Mouse (Mus musculus): Measurements from ENCODE around the gene Runx1. TPM values are rescaled to one million over a fixed set of nuclear protein-coding genes. Genes with fewer than 3 reads are reported as not detected.
A peak's percentile ranks its signal among the peaks of the same experiment; 100 is the strongest.

Runx1 gene
- total RNA-seq, 2 experiments from 2014 or later: 121 to 155 TPM

GRCm38 (mm10) chr16:92803076-92803580 lies 22.8 kb downstream of the Runx1 start:
- ATAC-seq (replicated peaks; ENCODE audit: low FRiP score, poor library complexity, severe bottlenecking): no peak

GRCm38 (mm10) chr16:92801567-92801966 lies 24.4 kb downstream of the Runx1 start:
- peak; percentile 92 for ATAC-seq (replicated peaks; ENCODE audit: low FRiP score, poor library complexity, severe bottlenecking)

GRCm38 (mm10) chr16:92800845-92801244 lies 25.1 kb downstream of the Runx1 start:
- ATAC-seq (replicated peaks; ENCODE audit: low FRiP score, poor library complexity, severe bottlenecking): no peak

- ATAC-seq (replicated peaks; ENCODE audit: low FRiP score, poor library complexity, severe bottlenecking): no peak
Measured at GRCm38 (mm10) chr16:92799940-92800339, 26.0 kb downstream of the Runx1 start.

- no peak for ATAC-seq (replicated peaks; ENCODE audit: low FRiP score, poor library complexity, severe bottlenecking)
Measured at GRCm38 (mm10) chr16:92794197-92794596, 31.8 kb downstream of the Runx1 start.

- ATAC-seq (replicated peaks; ENCODE audit: low FRiP score, poor library complexity, severe bottlenecking): no peak
Measured at GRCm38 (mm10) chr16:92793741-92794140, 32.2 kb downstream of the Runx1 start.

GRCm38 (mm10) chr16:92792905-92793304 lies 33.0 kb downstream of the Runx1 start:
- ATAC-seq (replicated peaks; ENCODE audit: low FRiP score, poor library complexity, severe bottlenecking): no peak; the same call in 1 of the 2 replicates

GRCm38 (mm10) chr16:92790601-92791000 lies 35.3 kb downstream of the Runx1 start:
- no peak for ATAC-seq (replicated peaks; ENCODE audit: low FRiP score, poor library complexity, severe bottlenecking)

- ATAC-seq (replicated peaks; ENCODE audit: low FRiP score, poor library complexity, severe bottlenecking): no peak
Measured at GRCm38 (mm10) chr16:92789840-92790239, 36.1 kb downstream of the Runx1 start.

- no peak for ATAC-seq (replicated peaks; ENCODE audit: low FRiP score, poor library complexity, severe bottlenecking)
Measured at GRCm38 (mm10) chr16:92788446-92788845, 37.5 kb downstream of the Runx1 start.

- no peak for ATAC-seq (replicated peaks; ENCODE audit: low FRiP score, poor library complexity, severe bottlenecking)
Measured at GRCm38 (mm10) chr16:92786883-92787321, 39.0 kb downstream of the Runx1 start.

- no peak for ATAC-seq (replicated peaks; ENCODE audit: low FRiP score, poor library complexity, severe bottlenecking)
Measured at GRCm38 (mm10) chr16:92786276-92786882, 39.6 kb downstream of the Runx1 start.

GRCm38 (mm10) chr16:92783651-92784131 lies 42.3 kb downstream of the Runx1 start:
- no peak for ATAC-seq (replicated peaks; ENCODE audit: low FRiP score, poor library complexity, severe bottlenecking)

- no peak for ATAC-seq (replicated peaks; ENCODE audit: low FRiP score, poor library complexity, severe bottlenecking)
Measured at GRCm38 (mm10) chr16:92782408-92782807, 43.5 kb downstream of the Runx1 start.

GRCm38 (mm10) chr16:92779896-92780435 lies 46.0 kb downstream of the Runx1 start:
- ATAC-seq (replicated peaks; ENCODE audit: low FRiP score, poor library complexity, severe bottlenecking): no peak

GRCm38 (mm10) chr16:92779175-92779574 lies 46.8 kb downstream of the Runx1 start:
- no peak for ATAC-seq (replicated peaks; ENCODE audit: low FRiP score, poor library complexity, severe bottlenecking)

- ATAC-seq (replicated peaks; ENCODE audit: low FRiP score, poor library complexity, severe bottlenecking): no peak
Measured at GRCm38 (mm10) chr16:92778096-92778780, 47.7 kb downstream of the Runx1 start.

GRCm38 (mm10) chr16:92767862-92768261 lies 58.1 kb downstream of the Runx1 start:
- ATAC-seq (replicated peaks; ENCODE audit: low FRiP score, poor library complexity, severe bottlenecking): no peak

- no peak for ATAC-seq (replicated peaks; ENCODE audit: low FRiP score, poor library complexity, severe bottlenecking)
Measured at GRCm38 (mm10) chr16:92767423-92767822, 58.5 kb downstream of the Runx1 start.

- peak; percentile 91 for ATAC-seq (replicated peaks; ENCODE audit: low FRiP score, poor library complexity, severe bottlenecking)
Measured at GRCm38 (mm10) chr16:92764741-92765396, 61.1 kb downstream of the Runx1 start.
